Mouse (Mus musculus) brain, embryonic 14.5 days (tissue): ENCODE measurements around the gene Abat.

Experiments
- CTCF ChIP-seq: fragments of 200-500 bp; IDR thresholded peaks from 2 replicates; pipeline ENCODE4 v1.5.1; 2012; ENCODE audit warnings: inconsistent platforms, mild to moderate bottlenecking, moderate library complexity, borderline replicate concordance; ENCODE audit not compliant: insufficient read depth, insufficient read length; ENCODE audit errors: extremely low read depth
- POLR2A ChIP-seq: fragments of 200-500 bp; IDR thresholded peaks from 2 replicates; pipeline ENCODE4 v1.6.1; 2012; ENCODE audit warnings: mild to moderate bottlenecking, inconsistent platforms, borderline replicate concordance; ENCODE audit not compliant: poor library complexity, insufficient read depth, insufficient read length, severe bottlenecking; ENCODE audit errors: extremely low read depth

GRCm38 (mm10) chr16:8576111-8576510 lies 62.9 kb downstream of the Abat start:
- no peak for TF ChIP-seq CTCF
- no peak for TF ChIP-seq POLR2A
